Mouse (Mus musculus) intestine, embryonic 14.5 days (tissue): ENCODE measurements around the gene Camk1d. TPM values are rescaled to one million over a fixed set of nuclear protein-coding genes. Genes with fewer than 3 reads are reported as not detected.

Source experiments
- ATAC-seq: fragments of 200-750 bp; cut with Nextera tagmentation; replicated peaks from 2 replicates; pipeline ENCODE4 v1.8.0; 2017; ENCODE audit warnings: low read depth, moderate number of reproducible peaks, moderate TSS enrichment, moderate library complexity; ENCODE audit not compliant: low FRiP score, low TSS enrichment
- DNase-seq: peaks from one replicate; pipeline ENCODE4 v3.0.0-alpha.2; 2018; ENCODE audit warnings: low spot score
- H3K27ac ChIP-seq: fragments of 300-500 bp; sonication (generic); 2 replicates; pipeline ENCODE4 v1.5.1; 2014; ENCODE audit warnings: low read depth, mild to moderate bottlenecking, control low read depth
- H3K27me3 ChIP-seq: fragments of 300-500 bp; sonication (generic); replicated peaks from 2 replicates; pipeline ENCODE4 v1.6.1; 2014; ENCODE audit warnings: low read length, control low read depth; ENCODE audit not compliant: control insufficient read depth, insufficient read depth
- H3K36me3 ChIP-seq: fragments of 300-500 bp; sonication (generic); 2 replicates; pipeline ENCODE4 v1.6.1; 2014; ENCODE audit warnings: low read length, control low read depth; ENCODE audit not compliant: control insufficient read depth, insufficient read depth
- H3K4me1 ChIP-seq: fragments of 300-500 bp; sonication (generic); replicated peaks from 2 replicates; pipeline ENCODE4 v1.6.1; 2014; ENCODE audit warnings: low read length, control low read depth, mixed read lengths; ENCODE audit not compliant: control insufficient read depth, insufficient read depth
- H3K4me2 ChIP-seq: fragments of 300-500 bp; sonication (generic); 2 replicates; pipeline ENCODE4 v1.6.1; 2014; ENCODE audit warnings: low read length
- H3K4me3 ChIP-seq: fragments of 300-500 bp; sonication (generic); 2 replicates; pipeline ENCODE4 v1.5.1; 2014; ENCODE audit warnings: low read depth, low read length, control low read depth, mixed read lengths
- H3K9ac ChIP-seq: fragments of 300-500 bp; sonication (generic); 2 replicates; pipeline ENCODE4 v1.6.1; 2014; ENCODE audit warnings: mild to moderate bottlenecking, low read length
- H3K9me3 ChIP-seq: fragments of 300-500 bp; sonication (generic); 2 replicates; pipeline ENCODE4 v1.6.1; 2016; ENCODE audit warnings: low read length, control low read depth; ENCODE audit not compliant: control insufficient read depth
- WGBS: fragments of 180-500 bp; shearing (Covaris S2); extraction: QIAGEN DNeasy Blood & Tissue Kit; methylation state at CpG from one replicate; pipeline ENCODE4 v1.1.7; 2014; 5-methylcytosine and 5-hydroxymethylcytosine counted together
- polyA plus RNA-seq: library from polyadenylated mRNA; unstranded; fragments of >200 nt; fragmentation: Nextera tagmentation; extraction: Ambion mirVana; gene quantifications from 2 replicates; pipeline ENCODE4 v1.2.1, GENCODE M21; 2014

Camk1d gene
- polyA plus RNA-seq, 1 experiment from 2014 or later: 20.7 TPM

- Histone ChIP-seq H3K4me3 (no peak overlapping the region), H3K36me3 (no peaks in the 10 kb centered on the region), H3K4me2 (no peak overlapping the region), H3K27ac (no peak overlapping the region), H3K9ac (no peak overlapping the region), H3K4me1 (no peaks in the 10 kb centered on the region), H3K27me3 (no peaks in the 10 kb centered on the region), H3K9me3 (no peaks in the 10 kb centered on the region)
- WGBS: 52% methylated on average over 6 of the region's 6 CpGs
- no peak for DNase-seq
- no peak for ATAC-seq
Observed at GRCm38 (mm10) chr2:5417158-5418032, 296.9 kb downstream of the Camk1d start.

- Histone ChIP-seq H3K27me3 (no peaks in the 10 kb centered on the region), H3K4me1 (no peaks in the 10 kb centered on the region; the same call in 1 of the 2 replicates), H3K4me2 (no peak overlapping the region), H3K27ac (no peak overlapping the region), H3K9ac (no peak overlapping the region), H3K36me3 (no peaks in the 10 kb centered on the region), H3K9me3 (no peaks in the 10 kb centered on the region), H3K4me3 (no peak overlapping the region)
- ATAC-seq (no peak), DNase-seq (no peak)
- WGBS: 41% methylated on average over 2 of the region's 2 CpGs
Observed at GRCm38 (mm10) chr2:5411774-5412173, 302.5 kb downstream of the Camk1d start.

- no peak for DNase-seq
- WGBS: 67% methylated on average over 3 of the region's 3 CpGs
- no peak for ATAC-seq
- no peaks in the 10 kb centered on the region for H3K27me3 ChIP-seq
- H3K27ac ChIP-seq: no peak overlapping the region
- H3K4me1 ChIP-seq: no peaks in the 10 kb centered on the region
- H3K4me2 ChIP-seq: no peak overlapping the region
- no peak overlapping the region for H3K9ac ChIP-seq
- no peaks in the 10 kb centered on the region for H3K36me3 ChIP-seq
- no peaks in the 10 kb centered on the region for H3K9me3 ChIP-seq
- no peak overlapping the region for H3K4me3 ChIP-seq
Observed at GRCm38 (mm10) chr2:5403850-5404249, 310.5 kb downstream of the Camk1d start.

GRCm38 (mm10) chr2:5402036-5402435, 312.3 kb downstream of the Camk1d start:
- WGBS: 92% methylated on average over 12 of the region's 12 CpGs
- DNase-seq: no peak
- Histone ChIP-seq H3K9ac (no peak overlapping the region), H3K27ac (no peak overlapping the region), H3K4me3 (no peak overlapping the region), H3K36me3 (no peaks in the 10 kb centered on the region), H3K4me1 (no peaks in the 10 kb centered on the region), H3K9me3 (no peaks in the 10 kb centered on the region), H3K4me2 (no peak overlapping the region), H3K27me3 (no peaks in the 10 kb centered on the region)
- ATAC-seq: no peak

- H3K36me3 ChIP-seq: no peaks in the 10 kb centered on the region
- H3K9me3 ChIP-seq: no peaks in the 10 kb centered on the region
- H3K27me3 ChIP-seq: no peaks in the 10 kb centered on the region
- no peaks in the 10 kb centered on the region for H3K4me1 ChIP-seq
- H3K9ac ChIP-seq: no peak overlapping the region
- H3K4me3 ChIP-seq: no peak overlapping the region
- 93% methylated on average over 9 of the region's 9 CpGs for WGBS
- ATAC-seq: no peak
- no peak overlapping the region for H3K4me2 ChIP-seq
- no peak for DNase-seq
- H3K27ac ChIP-seq: no peak overlapping the region
Observed at GRCm38 (mm10) chr2:5398505-5398904, 315.8 kb downstream of the Camk1d start.

- no peaks in the 10 kb centered on the region for H3K4me1 ChIP-seq
- ATAC-seq: no peak
- H3K27ac ChIP-seq: no peak overlapping the region
- H3K36me3 ChIP-seq: no peaks in the 10 kb centered on the region
- H3K9me3 ChIP-seq: no peaks in the 10 kb centered on the region
- 79% methylated on average over 6 of the region's 6 CpGs for WGBS
- no peak overlapping the region for H3K4me3 ChIP-seq
- no peak for DNase-seq
- H3K4me2 ChIP-seq: no peak overlapping the region
- H3K9ac ChIP-seq: no peak overlapping the region
- no peaks in the 10 kb centered on the region for H3K27me3 ChIP-seq
Observed at GRCm38 (mm10) chr2:5398043-5398442, 316.3 kb downstream of the Camk1d start.

GRCm38 (mm10) chr2:5397468-5397867, 316.8 kb downstream of the Camk1d start:
- ATAC-seq: no peak
- Histone ChIP-seq H3K9ac (no peak overlapping the region), H3K9me3 (no peaks in the 10 kb centered on the region), H3K27me3 (no peaks in the 10 kb centered on the region), H3K36me3 (no peaks in the 10 kb centered on the region), H3K27ac (no peak overlapping the region), H3K4me1 (no peaks in the 10 kb centered on the region), H3K4me3 (no peak overlapping the region), H3K4me2 (no peak overlapping the region)
- no peak for DNase-seq
- 75% methylated on average over 3 of the region's 3 CpGs for WGBS

GRCm38 (mm10) chr2:5396415-5396814, 317.9 kb downstream of the Camk1d start:
- 72% methylated on average over 1 of the region's 1 CpGs for WGBS

GRCm38 (mm10) chr2:5395873-5396272, 318.4 kb downstream of the Camk1d start:
- no peak for ATAC-seq
- Histone ChIP-seq H3K9ac (no peak overlapping the region), H3K4me1 (no peaks in the 10 kb centered on the region), H3K27ac (no peak overlapping the region), H3K36me3 (no peaks in the 10 kb centered on the region), H3K27me3 (no peaks in the 10 kb centered on the region), H3K4me2 (no peak overlapping the region), H3K4me3 (no peak overlapping the region), H3K9me3 (no peaks in the 10 kb centered on the region)
- no peak for DNase-seq
- 63% methylated on average over 2 of the region's 2 CpGs for WGBS

More at GRCm38 (mm10) chr2:5396415-5396814, 317.9 kb downstream of the Camk1d start:
- no peak for ATAC-seq
- no peak for DNase-seq
- Histone ChIP-seq H3K4me1 (no peaks in the 10 kb centered on the region), H3K27me3 (no peaks in the 10 kb centered on the region), H3K36me3 (no peaks in the 10 kb centered on the region), H3K4me2 (no peak overlapping the region), H3K9me3 (no peaks in the 10 kb centered on the region), H3K9ac (no peak overlapping the region), H3K27ac (no peak overlapping the region), H3K4me3 (no peak overlapping the region)
